Mouse (Mus musculus) thymus, postnatal 10 days (tissue): ENCODE measurements at regions not wholly inside any gene's neighbourhood (a gene's known extent, or its start where the extent isn't known, plus 50 kb on each side); places are given as distances from the start of the nearest gene placed in this dataset.

Experiments used
- DNase-seq, 2 experiments: peaks; one replicate each; pipeline ENCODE4 v3.0.0; 2021; ENCODE audit warnings: low spot score in 2 of 2

GRCm38 (mm10) chr13:72691783-72692729, 63.4 kb downstream of the Irx2 start:
- DNase-seq: no peak

GRCm38 (mm10) chr13:72707469-72707868, 78.8 kb downstream of the Irx2 start:
- DNase-seq: no peak

GRCm38 (mm10) chr13:72708728-72709127, 80.1 kb downstream of the Irx2 start:
- no peak for DNase-seq

- no peak for DNase-seq
Measured at GRCm38 (mm10) chr13:72710051-72710450, 81.4 kb downstream of the Irx2 start.

GRCm38 (mm10) chr13:72711136-72711535, 82.5 kb downstream of the Irx2 start:
- no peak for DNase-seq

GRCm38 (mm10) chr13:72711842-72712330, 83.3 kb downstream of the Irx2 start:
- no peak for DNase-seq

- DNase-seq: no peak
Measured at GRCm38 (mm10) chr13:72714793-72715192, 86.2 kb downstream of the Irx2 start.

- no peak for DNase-seq
Measured at GRCm38 (mm10) chr13:72715959-72716680, 87.5 kb downstream of the Irx2 start.

- no peak for DNase-seq
Measured at GRCm38 (mm10) chr13:72727126-72727525, 98.5 kb downstream of the Irx2 start.

GRCm38 (mm10) chr13:72735916-72736315, 107.3 kb downstream of the Irx2 start:
- DNase-seq: no peak

- no peak for DNase-seq
Measured at GRCm38 (mm10) chr13:72736992-72737391, 108.4 kb downstream of the Irx2 start.

GRCm38 (mm10) chr13:72747187-72747586, 118.6 kb downstream of the Irx2 start:
- no peak for DNase-seq

- no peak for DNase-seq
Measured at GRCm38 (mm10) chr13:72755036-72755435, 126.4 kb downstream of the Irx2 start.

GRCm38 (mm10) chr13:72762481-72762880, 133.9 kb downstream of the Irx2 start:
- no peak for DNase-seq

- no peak for DNase-seq
Measured at GRCm38 (mm10) chr13:72763337-72763736, 134.7 kb downstream of the Irx2 start.

GRCm38 (mm10) chr13:72767306-72767705, 138.7 kb downstream of the Irx2 start:
- no peak for DNase-seq

- no peak for DNase-seq
Measured at GRCm38 (mm10) chr13:72769007-72769595, 140.5 kb downstream of the Irx2 start.

GRCm38 (mm10) chr13:72783026-72783726, 154.6 kb downstream of the Irx2 start:
- no peak for DNase-seq

- no peak for DNase-seq
Measured at GRCm38 (mm10) chr13:72783727-72784070, 155.1 kb downstream of the Irx2 start.

GRCm38 (mm10) chr13:72792695-72793094, 164.1 kb downstream of the Irx2 start:
- DNase-seq: no peak

GRCm38 (mm10) chr13:72800021-72800420, 171.4 kb downstream of the Irx2 start:
- no peak for DNase-seq

GRCm38 (mm10) chr13:72800546-72800945, 171.9 kb downstream of the Irx2 start:
- no peak for DNase-seq
